Mouse (Mus musculus) forebrain, postnatal 0 days (tissue): ENCODE results near the gene Gsg1. TPM values are rescaled to one million over a fixed set of nuclear protein-coding genes. Genes with fewer than 3 reads are reported as not detected.
A peak's percentile ranks its signal among the peaks of the same experiment; 100 is the strongest.

ENCODE experiments used
- ATAC-seq: fragments of 200-750 bp; cut with Nextera tagmentation; 2 replicates; pipeline ENCODE4 v1.8.0; 2017; ENCODE audit warnings: mild to moderate bottlenecking, moderate library complexity
- DNase-seq: peaks from one replicate; pipeline ENCODE4 v3.0.0-alpha.2; 2015
- H3K27ac ChIP-seq: fragments of 300-500 bp; sonication (generic); 2 replicates; pipeline ENCODE4 v1.5.1; 2014; ENCODE audit warnings: low read depth, mild to moderate bottlenecking, antibody characterized with exemption, low read length, moderate library complexity, mixed read lengths
- H3K27me3 ChIP-seq: fragments of 300-500 bp; sonication (generic); 2 replicates; pipeline ENCODE4 v1.6.1; 2014; ENCODE audit warnings: mild to moderate bottlenecking, low read length, mixed read lengths; ENCODE audit not compliant: insufficient read depth
- H3K36me3 ChIP-seq: fragments of 300-500 bp; sonication (generic); 2 replicates; pipeline ENCODE4 v1.6.1; 2014; ENCODE audit warnings: mild to moderate bottlenecking, moderate library complexity; ENCODE audit not compliant: insufficient read depth
- H3K4me1 ChIP-seq: fragments of 300-500 bp; sonication (generic); 2 replicates; pipeline ENCODE4 v1.6.1; 2014; ENCODE audit warnings: antibody characterized with exemption; ENCODE audit not compliant: insufficient read depth
- H3K4me2 ChIP-seq: fragments of 300-500 bp; sonication (generic); 2 replicates; pipeline ENCODE4 v1.6.1; 2014; ENCODE audit warnings: low read depth, mild to moderate bottlenecking, moderate library complexity
- H3K4me3 ChIP-seq: fragments of 300-500 bp; sonication (generic); 2 replicates; pipeline ENCODE4 v1.5.1; 2014; ENCODE audit warnings: low read depth, low read length, mixed read lengths
- H3K9ac ChIP-seq: fragments of 300-500 bp; sonication (generic); 2 replicates; pipeline ENCODE4 v1.6.1; 2014; ENCODE audit warnings: mild to moderate bottlenecking
- H3K9me3 ChIP-seq: fragments of 300-500 bp; sonication (generic); 2 replicates; pipeline ENCODE4 v1.6.1; 2016; ENCODE audit warnings: low read length
- CTCF ChIP-seq: sonication (generic); IDR thresholded peaks from 2 replicates; pipeline ENCODE4 v1.5.1; 2016; ENCODE audit warnings: antibody characterized with exemption, control low read depth, low read depth
- WGBS: fragments of 180-500 bp; shearing (Covaris S2); extraction: QIAGEN DNeasy Blood & Tissue Kit; methylation state at CpG from one replicate; pipeline ENCODE4 v1.1.7; 2014; 5-methylcytosine and 5-hydroxymethylcytosine counted together
- polyA plus RNA-seq: library from polyadenylated mRNA; unstranded; fragments of >200 nt; fragmentation: Nextera tagmentation; extraction: Ambion mirVana; gene quantifications from 2 replicates; pipeline ENCODE4 v1.2.1, GENCODE M21; 2015
- total RNA-seq: library from RNA; depleted of rRNA; stranded (reverse); fragments of >200 nt; gene quantifications from 2 replicates; pipeline ENCODE4 v1.2.3, GENCODE M21; 2014

Gene Gsg1
- total and polyA plus RNA-seq, 2 experiments from 2014 or later, result 0.19 to 0.46 TPM

DNA sequence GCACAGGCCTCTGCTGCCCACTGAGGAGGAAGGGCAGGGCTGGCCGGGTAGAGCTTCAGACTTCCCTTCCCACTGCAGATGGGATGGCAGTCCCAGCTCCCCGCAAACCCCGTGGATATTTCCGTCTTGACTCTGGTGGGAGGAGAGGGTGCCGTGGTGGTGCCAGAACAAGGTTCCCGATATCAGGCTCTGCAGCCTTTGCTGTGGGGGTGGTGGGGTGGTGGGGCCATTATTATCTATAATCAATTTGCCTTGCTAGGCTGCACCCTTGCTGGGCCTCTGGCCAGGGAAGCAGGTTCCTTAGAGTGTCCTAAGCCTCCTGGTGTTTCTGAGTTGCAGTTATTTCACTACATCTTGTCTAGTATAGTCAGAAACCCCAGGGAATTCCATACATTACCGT, 43.0 kb downstream of the Gsg1 start:
- no peak for ATAC-seq
- H3K4me2 ChIP-seq, result no peak overlapping the region
- WGBS, result 76% methylated on average over 7 of the region's 7 CpGs

GRCm38 (mm10) chr6:135206909-135207308, 47.2 kb downstream of the Gsg1 start:
- peak; percentile 17 for DNase-seq
- Histone ChIP-seq H3K4me2 (no peak overlapping the region), H3K27me3 (no peaks in the 10 kb centered on the region), H3K9ac (no peak overlapping the region), H3K27ac (no peak overlapping the region), H3K4me3 (no peak overlapping the region), H3K9me3 (no peaks in the 10 kb centered on the region), H3K4me1 (no peaks in the 10 kb centered on the region), H3K36me3 (peaks cover 16% of the 10 kb centered on the region)
- WGBS, result 16% methylated on average over 8 of the region's 8 CpGs
- ATAC-seq, result peak; percentile 63
- TF ChIP-seq CTCF, result no peak

More for the DNA sequence above, 43.0 kb downstream of the Gsg1 start:
- H3K27me3 ChIP-seq, result no peaks in the 10 kb centered on the region
- peaks cover 16% of the 10 kb centered on the region for H3K36me3 ChIP-seq
- no peak overlapping the region for H3K27ac ChIP-seq
- no peaks in the 10 kb centered on the region for H3K9me3 ChIP-seq
- H3K4me3 ChIP-seq, result no peak overlapping the region
- no peak for DNase-seq
- TF ChIP-seq CTCF, result no peak
- no peak overlapping the region for H3K9ac ChIP-seq
- no peaks in the 10 kb centered on the region for H3K4me1 ChIP-seq

DNA sequence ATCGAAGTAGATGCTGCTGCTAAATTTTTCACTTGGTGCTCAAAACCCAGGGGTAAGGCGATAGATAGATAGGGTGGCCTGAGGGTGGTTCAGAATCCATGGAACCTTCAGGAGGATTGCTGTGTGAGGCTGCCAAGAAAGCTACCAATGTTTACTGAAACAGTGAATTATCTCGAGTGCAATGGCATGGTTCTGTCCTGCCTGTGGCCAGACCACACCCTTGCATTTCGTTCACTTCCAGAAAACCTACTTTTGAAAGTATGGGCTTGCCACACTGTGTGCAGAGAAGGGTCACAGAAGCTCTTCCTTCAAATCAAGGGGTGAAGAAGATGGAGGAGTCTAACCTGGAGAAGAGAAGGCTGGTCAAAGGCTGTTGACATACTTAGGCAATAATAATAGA, 48.3 kb downstream of the Gsg1 start:
- H3K4me2 ChIP-seq, result no peak overlapping the region
- peaks cover 8% of the 10 kb centered on the region; the same call in 1 of the 2 replicates for H3K36me3 ChIP-seq
- no peak overlapping the region for H3K27ac ChIP-seq
- WGBS, result 87% methylated on average over 4 of the region's 4 CpGs
- H3K27me3 ChIP-seq, result no peaks in the 10 kb centered on the region
- no peak overlapping the region for H3K9ac ChIP-seq
- no peak for ATAC-seq
- no peak overlapping the region for H3K4me3 ChIP-seq
- TF ChIP-seq CTCF, result no peak
- no peaks in the 10 kb centered on the region for H3K4me1 ChIP-seq
- DNase-seq, result no peak
- no peaks in the 10 kb centered on the region for H3K9me3 ChIP-seq

DNA sequence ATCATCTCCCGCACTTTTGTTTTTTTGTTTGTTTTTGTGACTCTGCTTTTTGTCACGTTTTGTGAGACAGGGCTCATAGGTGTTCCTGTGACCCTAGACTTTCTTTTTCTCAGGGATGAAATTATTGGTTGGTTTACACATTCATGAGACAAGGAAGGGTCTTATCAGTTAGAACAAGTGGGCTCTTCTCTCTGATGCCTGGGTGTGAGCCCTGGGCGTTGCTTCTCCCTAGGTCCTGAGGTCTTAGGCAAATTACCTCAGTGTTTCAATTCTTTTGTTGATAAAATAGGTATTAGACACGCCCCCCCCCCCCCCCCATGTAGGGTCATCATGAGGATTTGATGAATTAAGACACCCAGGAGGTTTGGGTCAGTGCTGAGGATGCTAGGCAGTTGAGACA, 49.3 kb downstream of the Gsg1 start:
- no peaks in the 10 kb centered on the region for H3K27me3 ChIP-seq
- 75% methylated on average over 4 of the region's 4 CpGs for WGBS
- H3K9me3 ChIP-seq, result no peaks in the 10 kb centered on the region
- TF ChIP-seq CTCF, result no peak
- peaks cover 7% of the 10 kb centered on the region; the same call in 1 of the 2 replicates for H3K36me3 ChIP-seq
- H3K4me1 ChIP-seq, result peaks cover 1% of the 10 kb centered on the region; the same call in 1 of the 2 replicates
- DNase-seq (no peak), ATAC-seq (no peak)
- H3K9ac ChIP-seq, result no peak overlapping the region
- H3K4me2 ChIP-seq, result no peak overlapping the region
- peak overlapping the region; percentile 57; the same call in 1 of the 2 replicates for H3K27ac ChIP-seq
- H3K4me3 ChIP-seq, result no peak overlapping the region

DNA sequence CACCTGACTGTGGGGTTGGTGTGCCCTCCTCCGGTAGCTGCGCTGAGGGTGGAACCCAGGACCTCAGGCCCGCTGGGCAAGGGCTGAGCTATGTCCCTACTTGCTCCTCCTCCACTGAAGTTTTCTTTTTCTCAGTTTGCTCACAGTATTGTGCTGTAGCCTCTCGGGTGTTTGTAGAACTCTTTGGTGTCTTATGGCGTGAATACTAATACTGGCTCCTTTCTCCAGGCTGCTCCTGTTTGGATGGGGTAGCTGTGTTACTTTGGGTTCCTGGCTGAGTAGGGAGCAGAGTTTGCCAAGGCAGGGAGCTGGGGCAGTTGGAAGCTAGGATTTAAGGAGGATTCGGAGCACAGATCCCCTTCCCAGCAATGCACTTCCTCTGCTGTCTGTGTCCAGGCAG, 50.4 kb downstream of the Gsg1 start:
- H3K4me2 ChIP-seq, result no peak overlapping the region

GRCm38 (mm10) chr6:135202668-135203067, 51.5 kb downstream of the Gsg1 start:
- H3K27ac ChIP-seq, result no peak overlapping the region
- H3K9ac ChIP-seq, result no peak overlapping the region
- ATAC-seq, result no peak
- no peak for DNase-seq
- 93% methylated on average over 6 of the region's 6 CpGs for WGBS
- TF ChIP-seq CTCF, result peak; percentile 17; the same call in 1 of the 2 replicates
- no peak overlapping the region for H3K4me3 ChIP-seq
- H3K9me3 ChIP-seq, result no peaks in the 10 kb centered on the region
- peaks cover 13% of the 10 kb centered on the region for H3K4me1 ChIP-seq
- no peaks in the 10 kb centered on the region for H3K36me3 ChIP-seq
- H3K4me2 ChIP-seq, result no peak overlapping the region
- no peaks in the 10 kb centered on the region for H3K27me3 ChIP-seq

More for the DNA sequence above, 50.4 kb downstream of the Gsg1 start:
- ATAC-seq (peak; percentile 81), DNase-seq (peak; percentile 27)
- peaks cover 12% of the 10 kb centered on the region for H3K4me1 ChIP-seq
- no peak for TF ChIP-seq CTCF
- no peaks in the 10 kb centered on the region for H3K27me3 ChIP-seq
- no peak overlapping the region for H3K9ac ChIP-seq
- no peaks in the 10 kb centered on the region for H3K9me3 ChIP-seq
- H3K4me3 ChIP-seq, result no peak overlapping the region
- 0 out of 2 replicates have a peak overlapping the region, but pooled peaks have one; percentile 57 for H3K27ac ChIP-seq
- H3K36me3 ChIP-seq, result no peaks in the 10 kb centered on the region
- WGBS, result 34% methylated on average over 6 of the region's 6 CpGs

GRCm38 (mm10) chr6:135200122-135200957, 53.8 kb downstream of the Gsg1 start:
- no peaks in the 10 kb centered on the region for H3K27me3 ChIP-seq
- no peak overlapping the region for H3K27ac ChIP-seq
- ATAC-seq, result no peak
- DNase-seq, result no peak
- H3K4me2 ChIP-seq, result no peak overlapping the region
- H3K4me3 ChIP-seq, result no peak overlapping the region
- H3K4me1 ChIP-seq, result peaks cover 13% of the 10 kb centered on the region
- H3K9ac ChIP-seq, result no peak overlapping the region
- H3K9me3 ChIP-seq, result no peaks in the 10 kb centered on the region
- WGBS, result 77% methylated on average over 16 of the region's 16 CpGs
- TF ChIP-seq CTCF, result no peak
- no peaks in the 10 kb centered on the region for H3K36me3 ChIP-seq
